Mouse (Mus musculus) liver, embryonic 11.5 days (tissue): Measurements from ENCODE around the gene Prnp. TPM values are rescaled to one million over a fixed set of nuclear protein-coding genes. Genes with fewer than 3 reads are reported as not detected.

Source experiments
- ATAC-seq: fragments of 200-750 bp; cut with Nextera tagmentation; replicated peaks from 2 replicates; pipeline ENCODE4 v1.8.0; 2017; ENCODE audit warnings: moderate number of reproducible peaks, mild to moderate bottlenecking, moderate TSS enrichment, moderate library complexity; ENCODE audit not compliant: low FRiP score
- DNase-seq: peaks from one replicate; pipeline ENCODE4 v3.0.0-alpha.2; 2017; ENCODE audit warnings: low spot score
- H3K27ac ChIP-seq: fragments of 300-500 bp; sonication (generic); 2 replicates; pipeline ENCODE4 v1.5.1; 2014; ENCODE audit warnings: mild to moderate bottlenecking, low read depth, low read length, control low read depth
- H3K27me3 ChIP-seq: fragments of 300-500 bp; sonication (generic); replicated peaks from 2 replicates; pipeline ENCODE4 v1.6.1; 2014; ENCODE audit warnings: low read length, mixed read lengths; ENCODE audit not compliant: control insufficient read depth, insufficient read depth
- H3K36me3 ChIP-seq: fragments of 300-500 bp; sonication (generic); 2 replicates; pipeline ENCODE4 v1.6.1; 2014; ENCODE audit warnings: mild to moderate bottlenecking, low read length, moderate library complexity, mixed read lengths; ENCODE audit not compliant: control insufficient read depth, insufficient read depth
- H3K4me1 ChIP-seq: fragments of 300-500 bp; sonication (generic); replicated peaks from 2 replicates; pipeline ENCODE4 v1.6.1; 2014; ENCODE audit warnings: low read length, mixed read lengths; ENCODE audit not compliant: control insufficient read depth, insufficient read depth
- H3K4me2 ChIP-seq: fragments of 300-500 bp; sonication (generic); 2 replicates; pipeline ENCODE4 v1.6.1; 2014; ENCODE audit warnings: mild to moderate bottlenecking, control low read depth, moderate library complexity
- H3K4me3 ChIP-seq: fragments of 300-500 bp; sonication (generic); 2 replicates; pipeline ENCODE4 v1.5.1; 2014; ENCODE audit warnings: low read depth, low read length, control low read depth
- H3K9ac ChIP-seq: fragments of 300-500 bp; sonication (generic); 2 replicates; pipeline ENCODE4 v1.6.1; 2014; ENCODE audit warnings: low read depth, low read length, control low read depth
- H3K9me3 ChIP-seq: fragments of 300-500 bp; sonication (generic); 2 replicates; pipeline ENCODE4 v1.6.1; 2016; ENCODE audit warnings: low read length, inconsistent platforms, mixed read lengths; ENCODE audit not compliant: control insufficient read depth
- WGBS: fragments of 180-500 bp; shearing (Covaris S2); extraction: QIAGEN DNeasy Blood & Tissue Kit; methylation state at CpG from one replicate; pipeline ENCODE4 v1.1.7; 2014; 5-methylcytosine and 5-hydroxymethylcytosine counted together
- polyA plus RNA-seq: library from polyadenylated mRNA; unstranded; fragments of >200 nt; fragmentation: Nextera tagmentation; extraction: Ambion mirVana; gene quantifications from 2 replicates; pipeline ENCODE4 v1.2.1, GENCODE M21; 2014

The Prnp gene
- 32.6 and 33.3 TPM in 2 replicates for polyA plus RNA-seq

GRCm38 (mm10) chr2:131909683-131910572 lies at the start of gene Prnp, which contains the start of gene Prn:
Gene Prnp (plus strand): TSS chr2:131909928.
Gene Prn (plus strand): TSS chr2:131909957.
- peak; percentile 87 for ATAC-seq
- WGBS: 6% methylated on average over 52 of the region's 52 CpGs
- H3K4me3 ChIP-seq: peak within 1 kb of the TSS; percentile 77
- H3K9ac ChIP-seq: peak within 1 kb of the TSS; percentile 90
- peaks cover 9% of the 10 kb centered on the region for H3K4me1 ChIP-seq
- DNase-seq: peak; percentile 95
- no peaks in the 10 kb centered on the region for H3K27me3 ChIP-seq
- H3K27ac ChIP-seq: no peak within 1 kb of the TSS
- H3K36me3 ChIP-seq: no peaks in the 10 kb centered on the region
- H3K9me3 ChIP-seq: no peaks in the 10 kb centered on the region
- H3K4me2 ChIP-seq: peak within 1 kb of the TSS; percentile 73

- Histone ChIP-seq H3K9me3 (no peaks in the 10 kb centered on the region), H3K4me2 (no peak overlapping the region), H3K27me3 (no peaks in the 10 kb centered on the region), H3K4me1 (peaks cover 6% of the 10 kb centered on the region; the same call in 1 of the 2 replicates), H3K4me3 (no peak overlapping the region), H3K36me3 (no peaks in the 10 kb centered on the region), H3K27ac (no peak overlapping the region), H3K9ac (no peak overlapping the region)
- no peak for DNase-seq
- WGBS: 79% methylated on average over 3 of the region's 3 CpGs
- no peak for ATAC-seq
Observed at GRCm38 (mm10) chr2:131862617-131863275, 47.0 kb upstream of the Prnp start.

- Histone ChIP-seq H3K4me3 (no peak overlapping the region), H3K27me3 (no peaks in the 10 kb centered on the region), H3K27ac (no peak overlapping the region), H3K36me3 (no peaks in the 10 kb centered on the region), H3K9me3 (no peaks in the 10 kb centered on the region), H3K4me2 (no peak overlapping the region), H3K4me1 (peaks cover 6% of the 10 kb centered on the region; the same call in 1 of the 2 replicates), H3K9ac (no peak overlapping the region)
- DNase-seq: no peak
- ATAC-seq: no peak
- 73% methylated on average over 3 of the region's 3 CpGs for WGBS
Observed at GRCm38 (mm10) chr2:131863472-131863871, 46.3 kb upstream of the Prnp start.

- no peaks in the 10 kb centered on the region for H3K27me3 ChIP-seq
- H3K27ac ChIP-seq: no peak overlapping the region
- H3K9ac ChIP-seq: no peak overlapping the region
- no peaks in the 10 kb centered on the region for H3K36me3 ChIP-seq
- no peak for DNase-seq
- peaks cover 6% of the 10 kb centered on the region; the same call in 1 of the 2 replicates for H3K4me1 ChIP-seq
- H3K4me3 ChIP-seq: no peak overlapping the region
- peak; percentile 70 for ATAC-seq
- no peaks in the 10 kb centered on the region for H3K9me3 ChIP-seq
- 76% methylated on average over 2 of the region's 2 CpGs for WGBS
- H3K4me2 ChIP-seq: no peak overlapping the region
Observed at GRCm38 (mm10) chr2:131864262-131864796, 45.4 kb upstream of the Prnp start.

- Histone ChIP-seq H3K36me3 (no peaks in the 10 kb centered on the region), H3K9me3 (no peaks in the 10 kb centered on the region), H3K4me1 (peaks cover 6% of the 10 kb centered on the region; the same call in 1 of the 2 replicates), H3K27ac (no peak overlapping the region), H3K4me2 (no peak overlapping the region), H3K27me3 (no peaks in the 10 kb centered on the region), H3K4me3 (no peak overlapping the region), H3K9ac (no peak overlapping the region)
- no peak for ATAC-seq
- DNase-seq: no peak
Observed at GRCm38 (mm10) chr2:131866676-131867075, 43.1 kb upstream of the Prnp start.

GRCm38 (mm10) chr2:131868983-131869382 lies 40.7 kb upstream of the Prnp start:
- no peak overlapping the region for H3K27ac ChIP-seq
- no peaks in the 10 kb centered on the region for H3K36me3 ChIP-seq
- H3K9me3 ChIP-seq: no peaks in the 10 kb centered on the region
- no peak overlapping the region for H3K4me3 ChIP-seq
- ATAC-seq: no peak
- H3K4me2 ChIP-seq: no peak overlapping the region
- no peaks in the 10 kb centered on the region for H3K27me3 ChIP-seq
- no peak overlapping the region for H3K9ac ChIP-seq
- H3K4me1 ChIP-seq: peaks cover 6% of the 10 kb centered on the region; the same call in 1 of the 2 replicates
- 70% methylated on average over 5 of the region's 5 CpGs for WGBS
- DNase-seq: no peak

- no peak for ATAC-seq
- H3K27ac ChIP-seq: no peak overlapping the region
- no peak for DNase-seq
- no peaks in the 10 kb centered on the region for H3K36me3 ChIP-seq
- H3K9ac ChIP-seq: no peak overlapping the region
- no peaks in the 10 kb centered on the region for H3K9me3 ChIP-seq
- no peak overlapping the region for H3K4me3 ChIP-seq
- 73% methylated on average over 1 of the region's 1 CpGs for WGBS
- H3K4me1 ChIP-seq: no peaks in the 10 kb centered on the region
- H3K27me3 ChIP-seq: no peaks in the 10 kb centered on the region
- H3K4me2 ChIP-seq: no peak overlapping the region
Observed at GRCm38 (mm10) chr2:131873376-131873775, 36.4 kb upstream of the Prnp start.

- H3K27me3 ChIP-seq: no peaks in the 10 kb centered on the region
- DNase-seq (no peak), ATAC-seq (no peak)
- WGBS: 84% methylated on average over 7 of the region's 7 CpGs
- H3K9ac ChIP-seq: no peak overlapping the region
- H3K27ac ChIP-seq: no peak overlapping the region
- no peak overlapping the region for H3K4me3 ChIP-seq
- no peaks in the 10 kb centered on the region for H3K9me3 ChIP-seq
- H3K4me2 ChIP-seq: no peak overlapping the region
- H3K36me3 ChIP-seq: no peaks in the 10 kb centered on the region
- no peaks in the 10 kb centered on the region for H3K4me1 ChIP-seq
Observed at GRCm38 (mm10) chr2:131876551-131877265, 33.0 kb upstream of the Prnp start.
